Mouse (Mus musculus) small intestine, adult 2 months (tissue): Measurements from ENCODE around the gene Kng1.
"Not testable (repeated sequence)": the region's sequence is repeated elsewhere in the genome, so short reads cannot be mapped to it uniquely, and the experiment has no call there.

Experiments used
- CTCF ChIP-seq: fragments of 200-500 bp; IDR thresholded peaks from 2 replicates; pipeline ENCODE4 v1.5.1; 2012; ENCODE audit warnings: low read depth, mild to moderate bottlenecking, control low read depth, inconsistent platforms, low read length, moderate library complexity, mixed read lengths; ENCODE audit not compliant: insufficient replicate concordance, insufficient read length; ENCODE audit errors: extremely low read depth
- POLR2A ChIP-seq: fragments of 200-500 bp; IDR thresholded peaks from 2 replicates; pipeline ENCODE4 v1.6.1; 2012; ENCODE audit warnings: low read depth, mild to moderate bottlenecking, control low read depth, inconsistent platforms, low read length, moderate library complexity

DNA sequence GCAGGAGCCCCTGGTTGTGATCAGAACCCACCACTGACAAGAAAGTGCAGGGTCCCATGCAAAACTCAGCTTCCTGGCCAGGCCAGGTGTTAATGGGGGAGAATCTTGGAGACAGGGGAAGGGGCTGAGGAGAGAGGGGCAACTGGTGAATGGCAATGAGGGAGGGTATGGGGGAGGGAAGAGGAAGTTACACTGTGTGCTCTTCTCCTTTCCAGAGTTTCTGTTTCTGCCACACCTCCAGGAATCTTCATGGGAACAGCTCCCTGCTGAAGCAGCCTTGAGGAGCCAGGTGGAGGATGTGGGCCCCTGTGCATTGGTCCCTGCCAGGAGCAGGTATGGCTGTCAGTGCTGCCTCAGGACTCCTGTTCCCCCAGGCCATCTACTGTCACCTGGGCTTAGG is 33.7 kb downstream of the Kng1 start:
- TF ChIP-seq CTCF, POLR2A: not testable (repeated sequence)
